ENCODE assay signal across 28 mouse cellular contexts in the genomic region with DNA sequence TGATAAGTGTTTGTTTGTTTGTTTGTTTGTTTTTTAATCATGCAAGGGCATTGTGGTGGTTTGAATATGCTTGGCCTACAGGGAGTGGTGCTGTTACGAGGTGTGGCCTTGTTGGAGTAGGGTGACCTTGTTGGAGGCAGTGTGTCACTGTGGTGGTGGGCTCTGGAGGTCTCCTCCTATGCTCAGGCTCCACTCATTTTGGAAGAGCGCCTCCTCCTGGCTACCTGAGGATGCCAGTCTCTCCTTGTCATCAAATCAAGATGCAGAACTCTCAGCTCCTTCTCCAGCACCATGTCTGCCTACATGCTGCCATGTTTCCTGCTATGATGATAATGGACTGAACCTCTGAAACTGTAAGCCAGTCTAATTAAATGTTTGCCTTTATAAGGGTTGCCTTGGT. TPM values are rescaled to one million over a fixed set of nuclear protein-coding genes. Genes with fewer than 3 reads are reported as not detected.
"Had no signal": no experiment of that assay in that cellular context is flagged by ENCODE, and none has a peak within 500 bp of the region (broad histone marks: within the 10 kb centered on the region; RNA-seq: fewer than 3 reads in every experiment).

No protein-coding gene starts in this region.

- DNase-seq: kidney, adult 18-20 months; kidney, adult 9 months; kidney, postnatal 25 days; layer of hippocampus, adult 9-11 months; layer of hippocampus, postnatal 36 days; lung, adult 18-20 months; lung, postnatal 10 days; lung, postnatal 36 days; midbrain, embryonic 14.5 days; thymus, adult 18-20 months; thymus, postnatal 25 days had no signal

- H3K4me3 ChIP-seq: layer of hippocampus, adult 2 months; left cerebral cortex, adult 2 months; liver, embryonic 15.5 days; lung, embryonic 15.5 days; megakaryocyte, embryonic 14.5 days; midbrain, embryonic 10.5 days had no signal

- H3K9me3 ChIP-seq: liver, embryonic 15.5 days; lung, embryonic 15.5 days; midbrain, embryonic 10.5 days had no signal

- H3K9ac ChIP-seq: liver, embryonic 15.5 days; lung, embryonic 15.5 days had no signal

- H3K27ac ChIP-seq: kidney, postnatal 0 days; layer of hippocampus, adult 2 months; left cerebral cortex, adult 2 months; liver, embryonic 15.5 days; lung, embryonic 15.5 days; midbrain, embryonic 10.5 days had no signal

- H3K27me3 ChIP-seq: lung, embryonic 15.5 days had no signal

- H3K36me3 ChIP-seq: liver, embryonic 15.5 days; lung, embryonic 15.5 days; midbrain, embryonic 10.5 days had no signal

- H3K4me2 ChIP-seq: liver, embryonic 15.5 days; lung, embryonic 15.5 days had no signal

RNA-seq across cellular contexts. Expression of a gene that starts 26.8 kb away (rescaled TPM):
- polyA plus RNA-seq: kidney, postnatal 0 days; limb, embryonic 11.5 days; liver, adult 2 months; liver, embryonic 15.5 days; lung, embryonic 15.5 days; midbrain, embryonic 10.5 days; midbrain, embryonic 14.5 days; midbrain, postnatal 0 days; neural tube, embryonic 11.5 days; neural tube, embryonic 14.5 days; small intestine, adult 2 months; spleen, adult 2 months; stomach, embryonic 16.5 days; testis, adult 2 months had no signal

RNA-seq across cellular contexts. Expression of a gene that starts 46.2 kb away (rescaled TPM):
- polyA plus RNA-seq: large intestine, adult 2 months; liver, embryonic 15.5 days; lung, embryonic 15.5 days; midbrain, embryonic 14.5 days; neural tube, embryonic 11.5 days; small intestine, adult 2 months; spleen, adult 2 months; stomach, embryonic 16.5 days had no signal
